Mouse (Mus musculus) T-helper 2 cell (primary cell): ENCODE results near the gene Naa38.

Source experiments
- in situ Hi-C: fragments of 300-600 bp; cut with MboI, MseI; formaldehyde crosslinking; loops from one replicate; pipeline ENCODE4 v1.15.1; 2025; ENCODE audit warnings: high pct_unique_total_duplicates

The Naa38 gene

GRCm38 (mm10) chr11:69413221-69414181 is 18.2 kb downstream of the Naa38 start, which contains the start of gene Kdm6b:
TSS of gene Kdm6b (minus strand) at chr11:69413675.
- in situ Hi-C loops, result loop anchor here (25.0 kb wide), 1 partner anchor 1249 kb away; the partner anchor contains the start of genes Eno3, Pfn1 and Spag7

- in situ Hi-C loops, result loop anchor here (25.0 kb wide), 1 partner anchor 1248 kb away; the partner anchor contains the start of genes Eno3, Pfn1 and Spag7
Measured at GRCm38 (mm10) chr11:69414421-69415326, 19.4 kb downstream of the Naa38 start.

GRCm38 (mm10) chr11:69415327-69415667 is 20.0 kb downstream of the Naa38 start:
- in situ Hi-C loops, result loop anchor here (25.0 kb wide), 1 partner anchor 1247 kb away; the partner anchor contains the start of genes Eno3, Pfn1 and Spag7

GRCm38 (mm10) chr11:69415668-69416451 is 20.6 kb downstream of the Naa38 start:
- in situ Hi-C loops, result loop anchor here (25.0 kb wide), 1 partner anchor 1246 kb away; the partner anchor contains the start of genes Eno3, Pfn1 and Spag7

GRCm38 (mm10) chr11:69416509-69416908 is 21.2 kb downstream of the Naa38 start:
- in situ Hi-C loops, result loop anchor here (25.0 kb wide), 1 partner anchor 1246 kb away; the partner anchor contains the start of genes Eno3, Pfn1 and Spag7

GRCm38 (mm10) chr11:69416921-69417448 is 21.7 kb downstream of the Naa38 start:
- in situ Hi-C loops, result loop anchor here (25.0 kb wide), 1 partner anchor 1245 kb away; the partner anchor contains the start of genes Eno3, Pfn1 and Spag7

GRCm38 (mm10) chr11:69417449-69418384 is 22.4 kb downstream of the Naa38 start:
- in situ Hi-C loops, result loop anchor here (25.0 kb wide), 1 partner anchor 1245 kb away; the partner anchor contains the start of genes Eno3, Pfn1 and Spag7

GRCm38 (mm10) chr11:69418481-69419442 is 23.5 kb downstream of the Naa38 start:
- in situ Hi-C loops, result loop anchor here (25.0 kb wide), 1 partner anchor 1244 kb away; the partner anchor contains the start of genes Eno3, Pfn1 and Spag7

GRCm38 (mm10) chr11:69419443-69419812 is 24.1 kb downstream of the Naa38 start:
- in situ Hi-C loops, result loop anchor here (25.0 kb wide), 1 partner anchor 1243 kb away; the partner anchor contains the start of genes Eno3, Pfn1 and Spag7

GRCm38 (mm10) chr11:69419813-69420553 is 24.7 kb downstream of the Naa38 start:
- in situ Hi-C loops, result loop anchor here (25.0 kb wide), 1 partner anchor 1242 kb away; the partner anchor contains the start of genes Eno3, Pfn1 and Spag7

- in situ Hi-C loops, result loop anchor here (25.0 kb wide), 1 partner anchor 1242 kb away; the partner anchor contains the start of genes Eno3, Pfn1 and Spag7
Measured at GRCm38 (mm10) chr11:69420554-69421000, 25.3 kb downstream of the Naa38 start.

GRCm38 (mm10) chr11:69421131-69421977 is 26.1 kb downstream of the Naa38 start:
- in situ Hi-C loops, result loop anchor here (25.0 kb wide), 1 partner anchor 1241 kb away; the partner anchor contains the start of genes Eno3, Pfn1 and Spag7

GRCm38 (mm10) chr11:69422842-69423241 is 27.6 kb downstream of the Naa38 start:
- in situ Hi-C loops, result loop anchor here (25.0 kb wide), 1 partner anchor 1239 kb away; the partner anchor contains the start of genes Eno3, Pfn1 and Spag7

GRCm38 (mm10) chr11:69423885-69424284 is 28.6 kb downstream of the Naa38 start:
- in situ Hi-C loops, result loop anchor here (25.0 kb wide), 1 partner anchor 1238 kb away; the partner anchor contains the start of genes Eno3, Pfn1 and Spag7

- in situ Hi-C loops, result no loop called here
Measured at GRCm38 (mm10) chr11:69426246-69426645, 31.0 kb downstream of the Naa38 start.
